ENCODE assay signal across 22 mouse cellular contexts in the genomic region with DNA sequence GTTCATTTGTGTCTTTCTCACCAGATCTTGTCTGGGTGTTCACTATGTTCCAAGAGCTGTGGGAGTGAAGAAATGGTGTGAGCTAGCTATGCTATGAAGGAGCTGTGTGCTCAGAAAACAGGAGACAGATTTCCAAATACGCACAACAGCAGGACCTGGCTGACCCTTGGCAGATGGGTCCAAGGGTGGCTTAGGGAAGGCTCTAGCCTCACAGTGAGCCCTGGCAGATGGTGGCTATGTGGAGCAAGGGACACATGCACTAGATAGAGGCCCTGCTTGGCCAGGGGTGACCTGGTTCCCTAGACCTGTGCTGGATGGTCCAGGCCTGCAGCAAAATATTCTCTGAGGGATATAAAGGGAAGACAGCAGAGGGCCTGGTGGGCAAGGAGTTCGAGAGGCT. TPM values are rescaled to one million over a fixed set of nuclear protein-coding genes. Genes with fewer than 3 reads are reported as not detected.
DNase-seq lines count a peak whose midpoint lies in the region; ATAC-seq and TF ChIP-seq lines count a peak whose summit lies in the region.
"Had no signal": no experiment of that assay in that cellular context is flagged by ENCODE, and none has a peak within 500 bp of the region (broad histone marks: within the 10 kb centered on the region; RNA-seq: fewer than 3 reads in every experiment).

No protein-coding gene starts in this region.

- no peak overlapping the region for H3K4me3 ChIP-seq in kidney, embryonic 16.5 days (ENCODE audit: low read length)
- no peak overlapping the region for H3K4me3 ChIP-seq in cerebellum, adult 2 months (replicated peaks; ENCODE audit: insufficient read depth, low read depth, low read length)
- H3K4me3 ChIP-seq: embryonic facial prominence, embryonic 15.5 days; heart, embryonic 12.5 days; hindbrain, embryonic 12.5 days; limb, embryonic 10.5 days; megakaryocyte, embryonic 14.5 days; neural tube, embryonic 13.5 days had no signal

- WGBS in kidney, embryonic 16.5 days = 80% methylated on average over 2 of the region's 2 CpGs
- WGBS in cerebellum, adult 2 months = 31% methylated on average over 2 of the region's 2 CpGs

- DNase-seq in kidney, postnatal 25 days = peak; percentile 29 to 71
- DNase-seq in cerebellum, adult 2 months = peak; percentile 46 to 58
- peak; percentile 70 for DNase-seq in cerebellum, adult 9-11 months
- peak; percentile 66 for DNase-seq in retina, postnatal 1 day
- no peak for DNase-seq in right cerebral cortex, postnatal 4 days
- DNase-seq in frontal cortex, adult 2 months (ENCODE audit: extremely low spot score in 1 of 2, low spot score in 1 of 2) = no peak
- DNase-seq: adrenal gland, adult 8-10 months; heart, postnatal 14 days; lung, postnatal 10 days; midbrain, embryonic 14.5 days; spleen, adult 18-20 months; thymus, adult 18-20 months had no signal

- ATAC-seq in kidney, embryonic 16.5 days (ENCODE audit: low FRiP score, low TSS enrichment) = no peak

- H3K36me3 ChIP-seq in kidney, embryonic 16.5 days (ENCODE audit: insufficient read depth, low read length) = no peaks in the 10 kb centered on the region

- TF ChIP-seq POLR2A in cerebellum, adult 2 months (IDR thresholded peaks at IDR 0.05; ENCODE audit: borderline replicate concordance, insufficient read depth, low read length) = no peak

- no peaks in the 10 kb centered on the region for H3K9me3 ChIP-seq in kidney, embryonic 16.5 days (ENCODE audit: low read length)
- H3K9me3 ChIP-seq: embryonic facial prominence, embryonic 15.5 days; heart, embryonic 12.5 days; hindbrain, embryonic 12.5 days; limb, embryonic 10.5 days; neural tube, embryonic 13.5 days had no signal

- H3K4me1 ChIP-seq in kidney, embryonic 16.5 days (ENCODE audit: insufficient read depth, low read length) = peaks cover 3% of the 10 kb centered on the region; the same call in 1 of the 2 replicates
- H3K4me1 ChIP-seq in cerebellum, adult 2 months (ENCODE audit: control insufficient read depth, insufficient read depth, low read length) = peaks cover 24% of the 10 kb centered on the region
- H3K4me1 ChIP-seq: embryonic facial prominence, embryonic 15.5 days; hindbrain, embryonic 12.5 days had no signal

- no peak overlapping the region for H3K27ac ChIP-seq in kidney, embryonic 16.5 days (ENCODE audit: low read length)
- H3K27ac ChIP-seq in cerebellum, adult 2 months (ENCODE audit: insufficient read depth, low read length) = 0 out of 2 replicates have a peak overlapping the region, but pooled peaks have one; percentile 1
- H3K27ac ChIP-seq: embryonic facial prominence, embryonic 15.5 days; hindbrain, embryonic 12.5 days; limb, embryonic 10.5 days; liver, embryonic 14.5 days; neural tube, embryonic 13.5 days had no signal

- no peak for TF ChIP-seq CTCF in cerebellum, adult 2 months (IDR thresholded peaks at IDR 0.05; ENCODE audit: borderline replicate concordance, insufficient read depth, low read depth, low read length)

- H3K27me3 ChIP-seq in kidney, embryonic 16.5 days (ENCODE audit: insufficient read depth, low read length) = no peaks in the 10 kb centered on the region
- H3K27me3 ChIP-seq in cerebellum, adult 2 months (ENCODE audit: control insufficient read depth, insufficient read depth, low read length) = no peaks in the 10 kb centered on the region
- H3K27me3 ChIP-seq: embryonic facial prominence, embryonic 15.5 days; heart, embryonic 12.5 days; hindbrain, embryonic 12.5 days; neural tube, embryonic 13.5 days had no signal

- H3K9ac ChIP-seq in kidney, embryonic 16.5 days (replicated peaks; ENCODE audit: low read length) = no peak overlapping the region
- H3K9ac ChIP-seq: embryonic facial prominence, embryonic 15.5 days; heart, embryonic 12.5 days; hindbrain, embryonic 12.5 days; liver, embryonic 14.5 days; neural tube, embryonic 13.5 days had no signal

- no peak overlapping the region for H3K4me2 ChIP-seq in kidney, embryonic 16.5 days (replicated peaks; ENCODE audit: low read depth, low read length)
- H3K4me2 ChIP-seq: embryonic facial prominence, embryonic 15.5 days; heart, embryonic 12.5 days; hindbrain, embryonic 12.5 days; neural tube, embryonic 13.5 days had no signal

RNA-seq across cellular contexts. Expression of a gene that starts 13.3 kb away (rescaled TPM):
- polyA plus RNA-seq in kidney, embryonic 16.5 days (2015; fragmentation: Nextera tagmentation; extraction: Ambion mirVana) = 43.3 and 46.2 TPM in 2 replicates
- 134 and 151 TPM in 2 replicates for polyA plus RNA-seq in cerebellum, adult 2 months (2012; rRNA removed)
- 85.1 and 92.8 TPM in 2 replicates for polyA plus RNA-seq in frontal cortex, adult 2 months (2012; rRNA removed)

RNA-seq across cellular contexts. Expression of a gene that starts 40.0 kb away (rescaled TPM):
- 0.26 TPM in 1 of 2 replicates, not detected in the other for polyA plus RNA-seq in kidney, embryonic 16.5 days (2015; fragmentation: Nextera tagmentation; extraction: Ambion mirVana)
- polyA plus RNA-seq in cerebellum, adult 2 months (2012; rRNA removed) = not detected in 2 replicates
- not detected in 2 replicates for polyA plus RNA-seq in frontal cortex, adult 2 months (2012; rRNA removed)
- polyA plus RNA-seq: embryonic facial prominence, embryonic 15.5 days; heart, embryonic 12.5 days; hindbrain, embryonic 12.5 days; limb, embryonic 10.5 days; liver, embryonic 14.5 days; midbrain, embryonic 14.5 days; neural tube, embryonic 13.5 days; stomach, embryonic 14.5 days; urinary bladder, adult 2 months had no signal

Comparison
In these comparisons a context has a peak if more than half of its experiments do, and no peak if none do; other contexts are left out.
1. DNase-seq: peak in kidney, postnatal 25 days (2 of 2), cerebellum, adult 2 months (2 of 2), cerebellum, adult 9-11 months (single experiment) and retina, postnatal 1 day (single experiment); none in right cerebral cortex, postnatal 4 days (single experiment) and frontal cortex, adult 2 months (0 of 2).